Mouse (Mus musculus) heart, postnatal 25 days (tissue): ENCODE results near the gene Kpna1. TPM values are rescaled to one million over a fixed set of nuclear protein-coding genes. Genes with fewer than 3 reads are reported as not detected.
"Not testable (repeated sequence)": the region's sequence is repeated elsewhere in the genome, so short reads cannot be mapped to it uniquely, and the experiment has no call there.

ENCODE experiments used
- DNase-seq: peaks from one replicate; pipeline ENCODE4 v3.0.0; 2022; ENCODE audit warnings: low spot score
- intact Hi-C: fragments of 180-260 bp; cut with DNase I; formaldehyde crosslinking; loops from one replicate; pipeline ENCODE4 v1.15.1; 2025
- total RNA-seq, 2 experiments: library from RNA; stranded (reverse); gene quantifications; 2 replicates each; pipeline ENCODE4 v1.2.3; 2021

Kpna1 gene
- total RNA-seq, 2 experiments from 2014 or later, result 112 TPM

DNA sequence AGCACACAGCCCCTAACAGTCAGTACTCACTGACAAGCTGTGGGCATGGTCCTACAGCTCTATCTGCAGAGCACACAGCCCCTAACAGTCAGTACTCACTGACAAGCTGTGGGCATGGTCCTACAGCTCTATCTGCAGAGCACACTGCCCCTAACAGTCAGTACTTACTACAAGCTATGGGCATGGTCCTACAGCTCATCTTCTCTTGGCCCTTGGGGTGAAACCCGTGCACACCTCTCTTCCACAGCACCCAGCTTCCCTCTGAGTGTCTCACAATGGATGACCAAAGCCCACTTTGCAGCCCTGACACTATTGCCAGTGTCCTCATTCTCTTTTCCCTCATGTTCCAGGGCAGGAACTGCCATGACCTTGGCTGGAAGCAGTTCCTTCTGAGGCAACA, 84.0 kb downstream of the Kpna1 start:
- intact Hi-C loops, DNase-seq: not testable (repeated sequence)

DNA sequence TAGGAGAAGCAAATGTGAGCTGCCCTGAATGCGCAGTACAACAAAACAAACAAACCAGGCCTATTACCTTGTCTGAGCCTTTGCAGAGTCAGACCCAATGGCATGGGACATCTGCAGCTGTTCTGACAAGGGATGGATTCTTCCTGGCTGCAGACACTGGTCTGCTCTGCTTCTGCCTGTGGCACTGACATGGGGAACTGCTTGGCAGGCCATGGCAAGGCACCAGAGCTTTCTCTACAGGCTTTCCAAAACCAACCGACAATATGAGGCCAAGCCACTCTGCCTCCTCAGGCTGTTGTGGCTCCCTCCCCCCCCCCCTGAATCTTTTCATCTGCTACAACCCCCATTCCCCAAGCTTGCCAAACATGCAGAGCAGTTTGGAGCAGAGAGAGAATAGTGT, 84.8 kb downstream of the Kpna1 start:
- intact Hi-C loops, result no loop called here
- no peak for DNase-seq

- intact Hi-C loops, result no loop called here
- DNase-seq, result no peak
Observed at GRCm38 (mm10) chr16:36064904-36065303, 86.4 kb downstream of the Kpna1 start.

GRCm38 (mm10) chr16:36067694-36068093, 89.1 kb downstream of the Kpna1 start:
- DNase-seq, result no peak
- intact Hi-C loops, result loop anchor here (2.0 kb wide), 1 partner anchor 21 kb away; no protein-coding TSS in a partner anchor

DNA sequence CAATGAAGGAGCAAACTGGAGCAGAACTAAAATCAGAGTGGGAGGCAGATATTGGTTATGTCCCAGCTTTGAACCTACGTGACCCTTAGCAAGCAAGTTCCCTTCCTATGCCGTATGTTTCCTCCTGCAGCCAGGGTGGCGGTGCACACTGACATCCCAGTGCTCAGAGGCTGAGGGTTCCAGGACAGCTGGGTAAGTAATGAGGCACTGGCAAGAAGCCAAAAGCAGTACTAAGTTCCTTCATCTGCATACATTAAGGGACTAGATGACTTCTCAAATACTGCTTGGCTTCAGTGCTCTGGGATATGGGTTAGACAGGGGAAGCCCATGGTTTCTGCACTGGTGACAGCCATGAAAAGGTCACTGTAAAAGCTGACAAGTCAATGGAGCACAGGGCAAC, 89.8 kb downstream of the Kpna1 start:
- intact Hi-C loops, result loop anchor here (2.0 kb wide), 1 partner anchor 22 kb away; no protein-coding TSS in a partner anchor
- no peak for DNase-seq

GRCm38 (mm10) chr16:36069819-36070575, 91.4 kb downstream of the Kpna1 start:
- no peak for DNase-seq
- intact Hi-C loops, result loop anchor here (2.0 to 10.0 kb wide), 3 partner anchors 23 to 195 kb away; partner anchors contain the start of gene Parp14

DNA sequence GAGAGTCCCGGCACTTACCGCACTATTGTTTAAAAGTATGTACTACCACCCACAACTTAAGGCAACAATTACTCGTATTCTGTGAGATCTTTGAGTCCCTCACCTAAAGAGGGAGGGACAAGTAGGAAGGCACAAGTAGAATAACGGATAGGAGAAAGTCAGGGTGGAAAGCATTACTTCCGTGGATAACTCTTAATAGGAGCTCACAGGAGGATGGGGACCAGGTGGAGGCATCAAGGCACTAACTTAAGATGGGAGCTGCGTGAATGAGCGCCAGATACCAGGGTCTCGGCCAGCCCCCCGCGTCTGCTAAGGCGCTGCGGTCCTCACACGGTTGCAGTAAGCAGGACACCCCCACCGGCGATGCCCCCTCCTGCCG, 92.5 kb downstream of the Kpna1 start:
- intact Hi-C loops, result loop anchor here (5.0 to 10.0 kb wide), 2 partner anchors 34 to 196 kb away; partner anchors contain the start of gene Parp14
- DNase-seq, result no peak

DNA sequence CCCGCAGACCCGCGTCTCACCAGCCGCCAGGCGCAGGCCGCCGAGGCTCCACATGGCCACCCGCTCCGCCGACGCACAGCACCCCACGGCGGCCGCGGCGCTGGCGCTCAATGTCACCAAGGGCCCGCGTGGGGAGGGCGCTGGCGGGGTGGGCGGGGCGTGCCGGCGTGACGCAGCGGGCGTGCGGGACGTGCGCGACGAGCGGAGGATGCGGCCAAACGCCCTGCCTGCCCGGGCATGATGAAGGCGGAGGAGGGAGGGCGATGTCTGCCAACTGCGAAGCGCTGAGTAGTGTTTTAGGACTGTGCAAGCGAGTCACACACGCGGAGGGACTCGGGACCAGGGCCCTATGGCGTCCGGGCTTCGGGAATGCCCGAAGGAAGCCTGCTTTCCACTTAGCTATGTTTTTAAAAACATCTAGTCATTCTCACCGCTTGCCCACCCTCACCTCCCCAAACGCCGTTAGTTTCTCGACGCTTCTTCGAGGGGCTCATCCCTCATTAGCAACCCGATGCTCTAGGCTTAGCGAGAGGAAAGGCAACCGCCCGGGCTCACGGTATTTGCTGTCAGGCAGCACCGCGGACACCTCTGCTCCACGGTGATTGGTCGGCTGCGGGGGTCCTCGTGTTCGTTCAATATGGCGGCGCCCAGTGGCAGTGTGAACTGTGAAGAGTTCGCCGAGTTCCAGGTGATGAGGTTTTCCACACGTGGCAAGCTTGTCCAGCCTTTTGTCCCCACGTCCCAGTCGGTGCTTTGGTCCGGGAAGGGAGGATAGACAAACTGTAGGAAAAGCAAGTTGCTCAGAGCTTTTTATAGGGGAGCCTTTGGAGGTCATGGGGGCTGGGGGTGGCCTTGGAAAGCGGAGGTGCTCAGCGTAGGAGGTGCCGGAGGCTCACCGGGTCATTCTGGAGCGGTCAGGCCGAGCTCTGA, 93.2 kb downstream of the Kpna1 start, which contains the start of the genes Fam162a and Ccdc58:
Gene Fam162a (minus strand): TSS at position 145 of the 930 bp plus-strand sequence.
Gene Ccdc58 (plus strand): TSS at position 236 of the 930 bp plus-strand sequence.
- intact Hi-C loops, result loop anchor here (5.0 to 10.0 kb wide), 2 partner anchors 34 to 197 kb away; partner anchors contain the start of gene Parp14
- DNase-seq, result peak; percentile 82

GRCm38 (mm10) chr16:36072410-36073011, 94.0 kb downstream of the Kpna1 start:
- no peak for DNase-seq
- intact Hi-C loops, result loop anchor here (5.0 to 10.0 kb wide), 2 partner anchors 35 to 198 kb away; partner anchors contain the start of gene Parp14

- intact Hi-C loops, result loop anchor here (5.0 to 10.0 kb wide), 2 partner anchors 37 to 200 kb away; partner anchors contain the start of gene Parp14
Observed at GRCm38 (mm10) chr16:36074772-36075171, 96.2 kb downstream of the Kpna1 start.

GRCm38 (mm10) chr16:36079916-36080315, 101.4 kb downstream of the Kpna1 start:
- intact Hi-C loops, result loop anchor here (10.0 kb wide), 1 partner anchor 205 kb away; the partner anchor contains the start of gene Parp14
- no peak for DNase-seq

More at GRCm38 (mm10) chr16:36074772-36075171, 96.2 kb downstream of the Kpna1 start:
- no peak for DNase-seq

Other genes with a start within 250 kb of the Kpna1 start
- gene Dirc2, start 209.4 kb upstream of the Kpna1 start, total RNA-seq, result 10 to 100 TPM; 54.2 to 63.4 TPM
- gene Hspbap1, start 208.4 kb upstream of the Kpna1 start, total RNA-seq, result 1 to 10 TPM; 3.0 to 3.1 TPM
- 10 to 100 TPM; 11.6 to 11.8 TPM for gene Parp14, start 107.2 kb upstream of the Kpna1 start, total RNA-seq
- gene Parp9, start 40.3 kb upstream of the Kpna1 start, total RNA-seq, result 10 to 100 TPM in 1 of 2 experiments, 1 to 10 TPM in 1; 9.9 to 11.5 TPM
- 10 to 100 TPM in 1 of 2 experiments, 1 to 10 TPM in 1; 9.4 to 10.0 TPM for gene Dtx3l, start 39.6 kb upstream of the Kpna1 start, total RNA-seq
- gene Wdr5b, start 62.4 kb downstream of the Kpna1 start, total RNA-seq, result 1 to 10 TPM; 2.6 to 2.9 TPM
- gene Fam162a, start 92.8 kb downstream of the Kpna1 start, total RNA-seq, result 100 to 1,000 TPM; 241 to 254 TPM
- gene Ccdc58, start 92.9 kb downstream of the Kpna1 start, total RNA-seq, result 10 to 100 TPM; 30.7 to 35.8 TPM
- not detected for gene Csta1, start 152.5 kb downstream of the Kpna1 start, total RNA-seq
- not detected for gene Stfa2l1, start 178.1 kb downstream of the Kpna1 start, total RNA-seq
- not detected for gene Gm5483, start 205.5 kb downstream of the Kpna1 start, total RNA-seq
- gene Gm5416, start 231.7 kb downstream of the Kpna1 start, total RNA-seq, result not detected
- not detected for gene 2010005H15Rik, start 242.7 kb downstream of the Kpna1 start, total RNA-seq